Mouse (Mus musculus): ENCODE measurements around the gene Nphp4.
"Not testable (repeated sequence)": the region's sequence is repeated elsewhere in the genome, so short reads cannot be mapped to it uniquely, and the experiment has no call there.

- TF ChIP-seq CTCF (IDR thresholded peaks at IDR 0.05; ENCODE audit: insufficient read depth, low read length); POLR2A (IDR thresholded peaks at IDR 0.05; ENCODE audit: borderline replicate concordance, extremely low read depth, low read depth, low read length): not testable (repeated sequence)
These were observed 79.3 kb downstream of the Nphp4 start for GRCm38 (mm10) chr4:152555806-152556205.
